Comparison of ENCODE assay signal across 20 mouse cellular contexts in genomic region chr17:19031441-19031840, GRCm38 (mm10). TPM values are rescaled to one million over a fixed set of nuclear protein-coding genes. Genes with fewer than 3 reads are reported as not detected.
DNase-seq lines count a peak whose midpoint lies in the region; ATAC-seq lines count a peak whose summit lies in the region.
"Had no signal": no experiment of that assay in that cellular context is flagged by ENCODE, and none has a peak within 500 bp of the region (broad histone marks: within the 10 kb centered on the region; RNA-seq: fewer than 3 reads in every experiment).

No protein-coding gene starts in this region.

- DNase-seq in 416B (ENCODE audit: low read depth) = peak; percentile 21
- peak; percentile 49 to 82 for DNase-seq in adrenal gland, adult (ENCODE audit: inconsistent age in 2 of 2, low spot score in 1 of 2)
- DNase-seq in adrenal gland, adult 2 months = peak; percentile 69
- DNase-seq in adrenal gland, adult 8-10 months = peak; percentile 50
- DNase-seq in adrenal gland, postnatal 10 days = peak; percentile 5
- DNase-seq in adrenal gland, postnatal 14 days = peak; percentile 20
- DNase-seq in adrenal gland, postnatal 36 days = peak; percentile 16 to 32

- ATAC-seq in CD4-positive, CD25-positive, alpha-beta regulatory T cell, adult 4 months = peak; percentile 23

RNA-seq across cellular contexts. Expression of gene Vmn2r98, which starts 21.8 kb away (rescaled TPM):
- polyA plus RNA-seq in CD4-positive, CD25-positive, alpha-beta regulatory T cell, adult 4 months (2017; shearing (Covaris generic)) = not detected
- total RNA-seq in adrenal gland, adult 2 months (2021) = not detected
- polyA plus RNA-seq in adrenal gland, adult 2 months (2012; rRNA removed) = not detected in 2 replicates
- total RNA-seq in adrenal gland, adult 8-10 months (2022) = not detected
- total RNA-seq in adrenal gland, postnatal 10 days (2021) = not detected
- not detected in 2 replicates for total RNA-seq in adrenal gland, postnatal 14 days (2021)
- total RNA-seq in adrenal gland, postnatal 36 days (2021) = not detected
- total RNA-seq: adrenal gland, adult 18-20 months; adrenal gland, postnatal 25 days; adrenal gland, postnatal 4 days; CH12.LX; ES-E14; MEL had no signal
- polyA plus RNA-seq: activated CD4-positive, CD25-positive, alpha-beta regulatory T cell, adult 4 months; brain, embryonic 14.5 days; C2C12; cerebellum, adult 2 months; G1E; Patski had no signal

Comparison
In these comparisons a context has a peak if more than half of its experiments do, and no peak if none do; other contexts are left out.
1. Peak in every context shown above with its lines: DNase-seq and ATAC-seq.
2. DNase-seq: peak in every context shown above with its lines; median percentile 69 in adrenal gland, adult 2 months; 66 in adrenal gland, adult; 50 in adrenal gland, adult 8-10 months; 24 in adrenal gland, postnatal 36 days; 21 in 416B; 20 in adrenal gland, postnatal 14 days; 5 in adrenal gland, postnatal 10 days.